Mouse (Mus musculus) thymus, adult 2 months (tissue): ENCODE data around the gene Clmp. TPM values are rescaled to one million over a fixed set of nuclear protein-coding genes. Genes with fewer than 3 reads are reported as not detected.

Experiments used
- DNase-seq: peaks from one replicate; pipeline ENCODE4 v3.0.0; 2021
- H3K27ac ChIP-seq: fragments of 200-500 bp; 2 replicates; pipeline ENCODE4 v1.5.1; 2012; ENCODE audit warnings: low read length, control low read depth; ENCODE audit not compliant: control insufficient read depth, insufficient read depth
- H3K27me3 ChIP-seq: fragments of 200-500 bp; 2 replicates; pipeline ENCODE4 v1.6.1; 2012; ENCODE audit warnings: mild to moderate bottlenecking, low read length, moderate library complexity, mixed read lengths; ENCODE audit not compliant: control insufficient read depth, insufficient read depth
- H3K36me3 ChIP-seq: fragments of 200-500 bp; 2 replicates; pipeline ENCODE4 v1.6.1; 2012; ENCODE audit warnings: mild to moderate bottlenecking, low read length, moderate library complexity; ENCODE audit not compliant: control insufficient read depth, insufficient read depth
- H3K4me1 ChIP-seq: fragments of 200-500 bp; replicated peaks from 2 replicates; pipeline ENCODE4 v1.6.1; 2012; ENCODE audit warnings: low read length; ENCODE audit not compliant: control insufficient read depth, insufficient read depth
- H3K4me3 ChIP-seq: fragments of 200-500 bp; 2 replicates; pipeline ENCODE4 v1.5.1; 2012; ENCODE audit warnings: mild to moderate bottlenecking, low read length, control low read depth, moderate library complexity; ENCODE audit not compliant: control insufficient read depth, insufficient read depth
- CTCF ChIP-seq: fragments of 200-500 bp; IDR thresholded peaks from 2 replicates; pipeline ENCODE4 v1.5.1; 2012; ENCODE audit warnings: mild to moderate bottlenecking, control low read depth, low read length, moderate library complexity, borderline replicate concordance; ENCODE audit not compliant: control insufficient read depth, poor library complexity, insufficient read depth; ENCODE audit errors: extremely low read depth
- POLR2A ChIP-seq: fragments of 200-500 bp; IDR thresholded peaks from 2 replicates; pipeline ENCODE4 v1.6.1; 2012; ENCODE audit warnings: mild to moderate bottlenecking, low read length, control low read depth, moderate library complexity; ENCODE audit not compliant: control insufficient read depth, poor library complexity, insufficient read depth; ENCODE audit errors: extremely low read depth
- whole genome bisulfite sequencing: fragments of 180-500 bp; shearing (Covaris S2); methylation state at CpG from one replicate; pipeline ENCODE4 v1.1.7; 2018; 5-methylcytosine and 5-hydroxymethylcytosine counted together
- polyA plus RNA-seq: library from polyadenylated mRNA; depleted of rRNA; stranded (reverse); fragments of >200 nt; gene quantifications from 2 replicates; pipeline ENCODE4 v1.2.3, GENCODE M21; 2012

Clmp gene
- polyA plus RNA-seq, 1 experiment: 1.1 TPM

DNA sequence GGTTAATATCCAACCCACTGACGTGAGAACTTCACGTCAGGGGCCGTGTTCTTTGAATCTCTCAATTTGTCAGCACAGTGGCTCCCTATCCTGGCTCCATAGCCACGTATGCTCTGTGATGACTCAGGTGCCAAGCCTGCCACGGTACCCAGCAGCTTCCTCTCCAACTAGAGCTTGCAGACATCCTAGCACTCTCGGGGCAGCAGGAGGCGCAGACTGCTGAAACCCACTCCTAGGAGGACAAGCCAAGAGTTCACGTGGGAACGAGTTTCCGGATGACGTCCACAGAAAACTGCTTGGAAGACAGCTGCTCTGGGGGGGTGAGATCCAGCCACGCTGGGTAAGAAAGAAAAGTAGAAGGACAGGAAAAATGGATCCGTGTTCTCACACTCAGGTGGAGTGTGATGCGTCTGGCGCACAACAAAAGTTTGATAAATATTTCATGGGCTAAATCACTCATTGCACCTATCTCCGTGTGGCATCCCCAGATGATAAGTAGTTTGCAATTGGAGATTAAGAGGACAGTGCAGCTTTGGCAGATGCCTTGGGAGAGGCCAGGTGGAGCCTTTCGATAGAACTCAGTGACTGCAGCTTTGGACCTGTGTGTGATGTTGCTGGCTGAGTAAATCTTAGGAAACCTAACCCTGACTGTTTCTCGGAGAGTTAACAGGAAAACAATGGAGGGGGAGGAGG lies 31.6 kb downstream of the Clmp start:
- 68% methylated on average over 18 of the region's 18 CpGs for WGBS
- no peak for TF ChIP-seq POLR2A
- TF ChIP-seq CTCF: no peak
- Histone ChIP-seq H3K27ac (no peak overlapping the region), H3K27me3 (no peaks in the 10 kb centered on the region), H3K4me3 (no peak overlapping the region), H3K36me3 (no peaks in the 10 kb centered on the region), H3K4me1 (no peaks in the 10 kb centered on the region)
- DNase-seq: no peak

GRCm38 (mm10) chr9:40717875-40718185 lies 32.1 kb downstream of the Clmp start:
- no peak for TF ChIP-seq CTCF
- H3K27ac ChIP-seq: no peak overlapping the region
- no peaks in the 10 kb centered on the region for H3K27me3 ChIP-seq
- no peaks in the 10 kb centered on the region for H3K4me1 ChIP-seq
- no peak for DNase-seq
- no peak overlapping the region for H3K4me3 ChIP-seq
- no peaks in the 10 kb centered on the region for H3K36me3 ChIP-seq
- 37% methylated on average over 7 of the region's 7 CpGs for WGBS

DNA sequence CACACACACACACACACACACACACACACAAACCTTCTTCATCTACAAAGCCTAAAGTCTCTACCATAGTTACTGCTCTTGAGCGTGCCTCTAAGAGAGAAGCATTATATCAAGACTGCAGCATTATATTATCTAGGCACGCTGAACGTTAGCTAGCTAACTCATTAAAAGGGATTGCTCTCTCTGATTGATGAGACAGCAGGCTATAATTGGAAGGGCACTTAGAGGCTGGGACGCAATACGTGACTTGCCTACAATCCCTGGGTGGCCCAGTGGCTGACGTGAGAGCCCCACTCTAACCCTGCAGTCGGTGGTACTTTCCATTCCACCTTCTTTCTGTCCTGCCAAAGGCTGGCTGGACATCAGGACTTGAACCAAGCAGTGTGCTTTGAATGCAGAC lies 35.1 kb downstream of the Clmp start:
- H3K27ac ChIP-seq: no peak overlapping the region
- H3K4me3 ChIP-seq: no peak overlapping the region
- no peaks in the 10 kb centered on the region for H3K27me3 ChIP-seq
- no peak for DNase-seq
- no peaks in the 10 kb centered on the region for H3K36me3 ChIP-seq
- 81% methylated on average over 7 of the region's 7 CpGs for WGBS
- TF ChIP-seq POLR2A (no peak), CTCF (no peak)
- H3K4me1 ChIP-seq: no peaks in the 10 kb centered on the region

DNA sequence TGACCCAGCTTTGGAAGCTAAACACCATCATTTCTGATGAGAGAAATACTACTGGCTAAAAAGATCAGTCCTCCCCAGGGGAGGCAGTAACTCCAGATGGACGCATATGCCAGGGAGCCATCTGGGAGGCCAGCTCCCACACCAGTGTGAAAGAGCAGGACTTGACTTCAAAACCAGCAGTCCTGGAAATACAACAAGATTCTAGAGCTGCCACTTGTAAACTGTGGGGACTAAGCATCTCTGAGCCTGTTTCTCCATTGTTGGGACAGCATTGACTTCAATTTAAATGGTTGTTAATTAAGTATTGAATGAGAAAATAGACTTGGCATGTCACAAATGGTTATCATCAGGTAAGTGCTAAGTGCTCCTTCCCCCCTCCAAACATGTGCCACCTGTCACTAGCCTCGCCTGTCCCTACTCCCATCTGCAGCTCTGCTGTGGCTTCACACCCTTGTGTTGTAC lies 37.6 kb downstream of the Clmp start:
- H3K27me3 ChIP-seq: no peaks in the 10 kb centered on the region

GRCm38 (mm10) chr9:40724978-40725377 lies 39.2 kb downstream of the Clmp start:
- H3K4me3 ChIP-seq: no peak overlapping the region
- no peak overlapping the region for H3K27ac ChIP-seq
- H3K36me3 ChIP-seq: no peaks in the 10 kb centered on the region
- H3K4me1 ChIP-seq: no peaks in the 10 kb centered on the region
- TF ChIP-seq CTCF (no peak), POLR2A (no peak)
- DNase-seq: no peak
- 71% methylated on average over 5 of the region's 5 CpGs for WGBS
- no peaks in the 10 kb centered on the region for H3K27me3 ChIP-seq

More for the DNA sequence above, 37.6 kb downstream of the Clmp start:
- DNase-seq: no peak
- no peaks in the 10 kb centered on the region for H3K36me3 ChIP-seq
- no peak overlapping the region for H3K27ac ChIP-seq
- no peaks in the 10 kb centered on the region for H3K4me1 ChIP-seq
- WGBS: 81% methylated on average over 2 of the region's 2 CpGs
- H3K4me3 ChIP-seq: no peak overlapping the region
- no peak for TF ChIP-seq POLR2A
- no peak for TF ChIP-seq CTCF

DNA sequence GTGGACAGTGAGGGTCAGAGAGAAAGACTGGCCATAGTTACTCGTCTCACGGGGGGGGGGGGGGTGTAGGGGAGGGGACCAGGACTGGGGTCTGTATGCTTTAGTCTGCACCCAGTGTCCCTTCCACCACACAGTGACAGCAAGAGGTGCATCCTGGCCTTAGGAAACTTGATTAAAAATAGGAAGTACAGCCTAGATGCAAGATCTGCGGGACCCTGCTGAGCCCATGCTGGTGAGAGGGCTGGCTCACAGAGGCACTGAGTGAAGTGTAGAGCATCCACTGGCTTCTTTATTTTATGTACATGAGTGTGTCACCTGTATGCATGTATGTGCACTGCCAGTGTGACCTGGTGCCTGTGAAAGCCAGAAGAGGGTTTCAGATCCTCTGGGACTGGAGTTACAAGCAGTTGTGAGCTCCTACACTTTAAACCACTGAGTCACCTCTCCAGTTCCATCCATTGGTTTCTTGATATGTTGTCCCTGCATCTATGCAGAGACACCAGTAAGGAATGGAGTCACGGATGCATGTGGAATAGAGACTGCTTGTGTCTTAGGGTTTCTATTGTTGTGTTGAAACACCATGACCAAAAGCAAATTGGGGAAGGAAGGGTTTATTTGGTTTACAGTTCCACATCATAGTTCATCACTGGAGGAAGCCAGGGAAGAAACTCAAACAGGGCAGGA lies 41.5 kb downstream of the Clmp start:
- no peaks in the 10 kb centered on the region; the same call in none of the 2 replicates for H3K27me3 ChIP-seq
- no peak overlapping the region for H3K4me3 ChIP-seq
- no peaks in the 10 kb centered on the region for H3K4me1 ChIP-seq
- 82% methylated on average over 4 of the region's 4 CpGs for WGBS
- H3K36me3 ChIP-seq: no peaks in the 10 kb centered on the region
- no peak for DNase-seq
- H3K27ac ChIP-seq: no peak overlapping the region
- TF ChIP-seq POLR2A (no peak), CTCF (no peak)

DNA sequence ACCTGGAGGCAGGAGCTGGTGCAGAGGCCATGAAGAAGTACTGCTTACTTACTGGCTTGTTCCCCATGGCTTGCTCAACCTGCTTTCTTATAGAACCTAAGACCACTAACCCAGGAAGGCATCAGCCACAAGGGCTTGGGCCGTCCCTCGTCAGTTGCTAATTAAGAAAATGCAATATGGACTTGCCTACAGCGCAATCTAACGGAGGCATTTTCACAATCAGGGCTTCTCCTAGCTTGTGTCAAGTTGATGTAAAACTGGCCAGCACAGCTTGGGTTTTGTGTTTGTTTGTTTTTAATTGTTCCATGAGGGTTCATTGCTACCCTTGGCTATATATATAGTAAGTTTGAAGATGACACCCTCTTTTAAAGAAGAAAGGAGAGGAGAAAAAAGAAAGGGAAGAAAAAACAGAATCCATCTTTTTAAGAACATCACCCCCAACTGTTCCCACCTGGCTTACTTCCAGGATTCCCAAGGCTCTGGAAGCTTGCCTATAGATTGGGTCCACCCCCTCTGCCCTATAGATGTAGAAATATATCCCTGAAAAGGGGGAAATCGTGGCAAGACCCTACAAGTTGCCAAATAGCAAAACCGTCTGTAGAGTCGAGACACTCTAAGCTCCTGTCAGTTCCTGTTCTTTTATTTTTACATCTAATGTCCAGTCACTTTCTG lies 42.2 kb downstream of the Clmp start:
- Histone ChIP-seq H3K27me3 (no peaks in the 10 kb centered on the region; the same call in none of the 2 replicates), H3K36me3 (no peaks in the 10 kb centered on the region), H3K27ac (no peak overlapping the region), H3K4me1 (no peaks in the 10 kb centered on the region), H3K4me3 (no peak overlapping the region)
- TF ChIP-seq POLR2A (no peak), CTCF (no peak)
- DNase-seq: no peak
- 90% methylated on average over 7 of the region's 7 CpGs for WGBS
